Mouse (Mus musculus) hindbrain, embryonic 14.5 days (tissue): ENCODE measurements around the gene Cdx2. TPM values are rescaled to one million over a fixed set of nuclear protein-coding genes. Genes with fewer than 3 reads are reported as not detected.
A peak's percentile ranks its signal among the peaks of the same experiment; 100 is the strongest.

ENCODE experiments used
- ATAC-seq: fragments of 200-750 bp; cut with Nextera tagmentation; 2 replicates; pipeline ENCODE4 v1.8.0; 2017; ENCODE audit warnings: moderate number of reproducible peaks, mild to moderate bottlenecking, moderate TSS enrichment, moderate library complexity; ENCODE audit not compliant: low FRiP score
- DNase-seq: peaks from one replicate; pipeline ENCODE4 v3.0.0-alpha.2; 2015; ENCODE audit warnings: low spot score
- H3K27ac ChIP-seq: fragments of 300-500 bp; sonication (generic); 2 replicates; pipeline ENCODE4 v1.5.1; 2014; ENCODE audit warnings: mild to moderate bottlenecking, moderate library complexity
- H3K27me3 ChIP-seq: fragments of 300-500 bp; sonication (generic); 2 replicates; pipeline ENCODE4 v1.6.1; 2014; ENCODE audit warnings: mild to moderate bottlenecking, low read length, mixed read lengths; ENCODE audit not compliant: control insufficient read depth, insufficient read depth
- H3K36me3 ChIP-seq: fragments of 300-500 bp; sonication (generic); replicated peaks from 2 replicates; pipeline ENCODE4 v1.6.1; 2014; ENCODE audit not compliant: control insufficient read depth, insufficient read depth
- H3K4me1 ChIP-seq: fragments of 300-500 bp; sonication (generic); replicated peaks from 2 replicates; pipeline ENCODE4 v1.6.1; 2014; ENCODE audit warnings: antibody characterized with exemption, low read length, mixed read lengths; ENCODE audit not compliant: control insufficient read depth, insufficient read depth
- H3K4me2 ChIP-seq: fragments of 300-500 bp; sonication (generic); replicated peaks from 2 replicates; pipeline ENCODE4 v1.6.1; 2014; ENCODE audit warnings: mild to moderate bottlenecking, moderate library complexity
- H3K4me3 ChIP-seq: fragments of 300-500 bp; sonication (generic); replicated peaks from 2 replicates; pipeline ENCODE4 v1.5.1; 2014; ENCODE audit warnings: mild to moderate bottlenecking, low read length
- H3K9ac ChIP-seq: fragments of 300-500 bp; sonication (generic); 2 replicates; pipeline ENCODE4 v1.6.1; 2014
- H3K9me3 ChIP-seq: fragments of 300-500 bp; sonication (generic); 2 replicates; pipeline ENCODE4 v1.6.1; 2016; ENCODE audit warnings: low read length; ENCODE audit not compliant: control insufficient read depth
- WGBS: fragments of 180-500 bp; shearing (Covaris S2); extraction: QIAGEN DNeasy Blood & Tissue Kit; methylation state at CpG from one replicate; pipeline ENCODE4 v1.1.7; 2014; 5-methylcytosine and 5-hydroxymethylcytosine counted together
- polyA plus RNA-seq: library from polyadenylated mRNA; unstranded; fragments of >200 nt; fragmentation: Nextera tagmentation; extraction: Ambion mirVana; gene quantifications from 2 replicates; pipeline ENCODE4 v1.2.1, GENCODE M21; 2014

Cdx2 gene
- polyA plus RNA-seq, 1 experiment from 2014 or later, result not detected

DNA sequence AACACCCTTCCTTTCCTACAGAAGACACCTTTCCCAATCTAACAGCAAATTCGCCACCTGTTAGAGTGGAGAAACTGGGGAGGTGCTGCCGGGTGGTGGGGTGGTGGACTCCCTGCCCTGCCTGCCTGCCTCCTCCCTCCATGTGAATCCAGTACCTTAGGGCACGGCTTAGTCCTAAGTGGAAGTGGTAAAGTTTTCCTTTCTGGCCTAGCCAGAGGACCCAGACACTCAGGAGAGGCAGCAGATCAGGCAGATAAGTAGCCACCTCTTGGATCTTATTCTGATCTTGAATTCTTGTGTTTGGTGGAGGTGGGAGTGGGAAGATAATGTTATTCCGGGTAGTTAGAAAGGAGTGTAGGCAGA is 7.1 kb downstream of the Cdx2 start:
- H3K36me3 ChIP-seq, result no peaks in the 10 kb centered on the region
- H3K27ac ChIP-seq, result no peak overlapping the region
- H3K9ac ChIP-seq, result no peak overlapping the region
- ATAC-seq (no peak), DNase-seq (no peak)
- H3K4me2 ChIP-seq, result no peak overlapping the region
- WGBS, result 4% methylated on average over 4 of the region's 4 CpGs
- H3K27me3 ChIP-seq, result peaks cover 97% of the 10 kb centered on the region
- H3K9me3 ChIP-seq, result no peaks in the 10 kb centered on the region
- no peak overlapping the region for H3K4me3 ChIP-seq
- no peaks in the 10 kb centered on the region; the same call in 1 of the 2 replicates for H3K4me1 ChIP-seq

DNA sequence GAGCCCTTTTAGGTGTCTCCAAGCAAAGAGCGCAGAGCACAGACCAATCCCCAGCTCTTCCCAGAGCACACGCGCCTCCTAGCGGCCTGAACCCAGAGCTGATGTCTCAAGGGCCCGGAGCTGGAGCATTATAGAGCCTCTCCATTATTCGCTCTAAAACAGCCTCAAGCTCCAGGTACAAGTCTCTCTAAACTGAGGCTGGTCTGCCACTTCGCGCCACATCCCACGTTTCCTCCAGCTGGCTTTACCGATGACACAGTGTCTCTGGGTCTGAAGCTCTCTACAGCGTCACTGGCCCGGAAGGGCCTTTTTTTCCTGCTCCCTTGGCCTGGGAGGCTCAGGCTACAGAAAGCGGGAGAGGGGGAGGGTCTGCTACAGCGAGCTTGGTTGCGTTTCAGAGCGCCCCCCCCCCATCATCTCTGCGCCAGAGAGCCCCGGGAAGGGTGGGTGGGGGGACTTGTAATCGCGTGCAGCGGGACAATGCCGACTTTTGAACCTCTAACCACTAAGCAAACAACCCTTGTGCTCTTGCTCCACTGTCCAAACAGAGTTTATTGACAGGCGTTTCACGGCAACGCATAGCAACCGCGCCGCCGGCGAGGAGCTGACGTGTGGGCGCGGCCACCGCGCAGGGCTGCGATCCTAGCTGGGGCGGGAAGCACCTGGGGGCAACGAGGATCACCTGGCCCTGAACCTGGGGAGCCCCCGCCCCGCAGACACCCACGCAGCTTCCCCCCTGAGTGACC is 7.6 kb downstream of the Cdx2 start:
- H3K36me3 ChIP-seq, result no peaks in the 10 kb centered on the region
- H3K27ac ChIP-seq, result no peak overlapping the region
- WGBS, result under 1% methylated on average over 41 of the region's 41 CpGs
- no peaks in the 10 kb centered on the region for H3K4me1 ChIP-seq
- H3K4me3 ChIP-seq, result 0 out of 2 replicates have a peak overlapping the region, but pooled peaks have one; percentile 7
- peak overlapping the region; percentile 21 for H3K4me2 ChIP-seq
- DNase-seq (peak; percentile 64), ATAC-seq (no peak)
- peaks cover 97% of the 10 kb centered on the region for H3K27me3 ChIP-seq
- H3K9me3 ChIP-seq, result no peaks in the 10 kb centered on the region
- no peak overlapping the region for H3K9ac ChIP-seq

DNA sequence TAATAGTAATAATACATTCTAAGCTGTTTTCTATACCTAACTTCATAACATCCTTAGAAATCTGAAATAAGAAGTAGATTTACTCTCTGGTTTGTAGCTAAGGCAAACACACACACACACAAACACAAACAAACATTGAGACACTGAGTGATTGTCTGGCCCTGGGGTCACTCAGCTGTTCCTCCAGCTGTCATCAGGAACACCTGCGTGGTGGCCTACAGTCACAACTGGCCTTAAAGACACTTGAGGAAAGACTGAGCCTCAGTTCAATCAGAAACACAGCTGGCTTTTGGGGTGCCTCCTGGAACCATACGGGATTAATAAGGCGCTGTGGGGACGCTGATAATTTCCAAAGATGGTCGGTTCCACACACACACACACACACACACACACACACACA is 9.8 kb downstream of the Cdx2 start:
- Histone ChIP-seq H3K27me3 (peaks cover 97% of the 10 kb centered on the region), H3K4me1 (no peaks in the 10 kb centered on the region), H3K4me3 (no peak overlapping the region), H3K36me3 (no peaks in the 10 kb centered on the region), H3K27ac (no peak overlapping the region), H3K9ac (no peak overlapping the region), H3K9me3 (no peaks in the 10 kb centered on the region), H3K4me2 (no peak overlapping the region)
- DNase-seq, result no peak
- no peak for ATAC-seq
- 66% methylated on average over 5 of the region's 5 CpGs for WGBS

DNA sequence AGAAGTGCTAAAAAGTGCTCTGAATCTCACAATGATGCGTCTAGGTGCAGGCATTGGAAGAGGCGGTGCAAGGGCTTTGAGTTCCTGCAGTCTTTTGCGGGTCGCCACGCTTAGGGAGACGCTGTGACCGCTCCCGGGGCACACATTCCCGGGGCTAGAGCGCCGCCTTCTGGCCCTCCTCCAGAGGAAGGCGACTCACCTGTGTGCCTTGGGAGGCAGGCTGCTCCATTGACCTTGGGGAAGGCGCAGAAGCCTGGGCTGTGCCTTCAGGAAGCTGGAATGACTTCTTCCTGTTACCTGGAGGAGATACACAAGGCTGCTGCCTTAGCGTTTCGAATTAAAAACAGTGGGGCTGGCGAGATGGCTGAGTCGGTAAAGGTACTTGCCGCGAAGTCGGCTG is 12.9 kb downstream of the Cdx2 start:
- Histone ChIP-seq H3K27ac (no peak overlapping the region), H3K27me3 (peaks cover 77% of the 10 kb centered on the region), H3K4me2 (no peak overlapping the region), H3K4me1 (no peaks in the 10 kb centered on the region), H3K4me3 (no peak overlapping the region), H3K9ac (no peak overlapping the region), H3K36me3 (no peaks in the 10 kb centered on the region), H3K9me3 (no peaks in the 10 kb centered on the region)
- no peak for DNase-seq
- 10% methylated on average over 20 of the region's 20 CpGs for WGBS
- no peak for ATAC-seq

DNA sequence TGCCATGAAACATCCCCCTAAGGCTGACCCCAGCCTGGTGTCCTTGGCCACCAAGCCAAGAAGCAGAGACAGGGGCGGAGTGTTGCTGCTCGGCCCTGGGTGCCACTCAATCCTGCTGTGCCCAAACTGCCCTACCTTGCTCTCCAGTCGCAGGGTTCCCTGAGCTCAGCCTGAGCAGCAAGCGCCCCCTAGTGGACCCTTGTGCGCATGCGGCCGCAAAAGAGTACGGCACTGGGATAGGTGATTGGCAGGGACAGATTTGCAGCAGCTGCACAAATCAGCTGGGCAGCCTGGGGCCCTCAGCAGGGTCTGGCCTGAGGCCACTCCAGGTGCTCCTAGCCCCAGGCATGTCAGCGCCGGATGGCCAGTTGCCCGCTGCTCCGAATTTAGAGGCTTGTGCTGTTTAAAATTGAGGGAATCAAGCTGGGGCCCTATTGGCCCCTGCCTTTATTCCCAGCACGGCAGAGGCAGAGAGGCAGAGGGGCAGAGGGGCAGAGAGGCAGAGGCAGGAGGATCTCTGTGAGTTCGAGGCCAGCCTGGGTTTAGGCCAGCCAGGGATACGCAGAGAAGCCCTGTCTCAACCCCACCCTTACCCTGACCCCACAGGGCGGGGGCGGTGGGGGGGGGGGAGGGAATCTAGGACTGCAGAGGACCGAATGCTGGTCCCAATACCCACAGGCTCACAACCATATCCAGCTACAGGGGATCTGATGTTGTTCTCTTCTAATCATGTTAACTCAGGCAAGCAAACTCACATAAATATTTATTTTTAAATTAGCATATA is 13.8 kb downstream of the Cdx2 start:
- Histone ChIP-seq H3K36me3 (no peaks in the 10 kb centered on the region), H3K4me2 (no peak overlapping the region), H3K9ac (no peak overlapping the region), H3K9me3 (no peaks in the 10 kb centered on the region), H3K27ac (no peak overlapping the region), H3K27me3 (peaks cover 69% of the 10 kb centered on the region), H3K4me3 (no peak overlapping the region), H3K4me1 (no peaks in the 10 kb centered on the region)
- peak; percentile 73; the same call in 1 of the 2 replicates for ATAC-seq
- 17% methylated on average over 18 of the region's 18 CpGs for WGBS
- DNase-seq, result peak; percentile 87

DNA sequence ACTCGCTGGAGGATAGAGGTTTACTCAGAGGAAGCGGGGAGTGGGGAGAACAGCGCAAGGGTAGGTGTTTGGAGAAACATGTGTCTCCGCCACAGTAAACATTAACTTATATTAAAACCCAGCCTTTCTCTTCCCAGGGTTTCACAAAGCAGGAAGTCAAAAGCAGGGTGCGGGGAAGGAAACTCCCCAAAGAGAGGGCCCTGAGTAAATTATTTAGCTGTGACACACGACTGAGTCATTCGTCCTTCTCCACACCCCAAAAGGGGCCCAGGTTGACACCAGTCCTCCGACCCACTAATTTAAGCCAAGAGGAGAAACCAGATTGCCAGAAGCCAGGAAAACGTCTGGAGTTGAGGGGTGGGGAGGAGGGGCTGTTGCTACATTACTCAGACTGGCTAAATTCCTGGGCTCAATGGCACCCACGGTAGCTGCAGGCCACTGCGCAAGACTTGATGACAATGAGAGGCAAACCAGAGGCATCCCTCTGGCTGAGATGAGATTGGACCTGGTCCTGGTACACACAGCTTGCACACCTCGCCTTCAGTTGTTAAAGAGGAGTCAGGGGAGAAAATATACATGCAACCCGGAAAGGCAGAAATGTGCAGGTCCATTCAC is 14.5 kb downstream of the Cdx2 start:
- H3K9me3 ChIP-seq, result no peaks in the 10 kb centered on the region
- H3K9ac ChIP-seq, result no peak overlapping the region
- H3K27me3 ChIP-seq, result peaks cover 62% of the 10 kb centered on the region
- no peak for DNase-seq
- no peaks in the 10 kb centered on the region for H3K36me3 ChIP-seq
- no peak overlapping the region for H3K4me2 ChIP-seq
- H3K4me1 ChIP-seq, result no peaks in the 10 kb centered on the region
- no peak overlapping the region for H3K27ac ChIP-seq
- ATAC-seq, result no peak
- no peak overlapping the region for H3K4me3 ChIP-seq
- 49% methylated on average over 13 of the region's 13 CpGs for WGBS

DNA sequence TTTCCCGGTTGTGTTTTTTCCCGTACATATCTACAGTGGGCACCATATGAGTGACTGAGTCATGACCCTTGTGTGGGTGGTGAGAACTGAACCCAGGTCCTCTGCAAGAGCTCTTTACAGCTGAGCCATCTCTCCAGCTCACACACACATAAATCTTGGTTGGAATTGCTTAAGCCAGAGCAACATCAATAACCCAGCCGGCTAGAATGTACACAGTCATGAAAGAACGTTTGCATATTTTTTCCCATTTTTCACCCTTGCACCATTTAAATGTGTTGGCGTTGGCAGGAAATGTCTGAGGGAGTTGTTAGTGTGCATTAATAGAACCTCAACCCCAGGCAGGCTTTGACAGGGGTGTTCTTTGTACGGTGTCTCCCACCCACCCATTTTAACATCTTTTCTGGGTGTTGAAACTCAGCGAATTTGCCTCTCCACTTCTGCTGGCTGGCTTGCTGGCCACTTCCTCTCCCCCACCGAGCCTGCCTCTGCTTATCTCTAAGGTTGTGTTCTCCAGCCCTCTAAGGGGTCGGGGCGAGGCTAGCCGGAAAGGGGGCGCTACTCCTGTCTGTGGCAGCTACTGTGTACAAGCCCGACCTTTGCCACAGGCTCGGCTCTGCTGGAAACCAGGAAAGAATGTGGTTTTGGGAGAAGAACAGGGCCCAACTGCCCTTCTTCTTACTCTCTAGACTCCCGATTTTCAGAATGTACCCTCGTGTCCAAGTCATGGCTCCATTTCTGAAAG is 15.1 kb downstream of the Cdx2 start:
- Histone ChIP-seq H3K9me3 (no peaks in the 10 kb centered on the region), H3K4me2 (no peak overlapping the region), H3K36me3 (no peaks in the 10 kb centered on the region), H3K27me3 (peaks cover 55% of the 10 kb centered on the region), H3K4me3 (no peak overlapping the region), H3K4me1 (no peaks in the 10 kb centered on the region), H3K9ac (no peak overlapping the region), H3K27ac (no peak overlapping the region)
- DNase-seq (no peak), ATAC-seq (no peak)
- 38% methylated on average over 16 of the region's 16 CpGs for WGBS

DNA sequence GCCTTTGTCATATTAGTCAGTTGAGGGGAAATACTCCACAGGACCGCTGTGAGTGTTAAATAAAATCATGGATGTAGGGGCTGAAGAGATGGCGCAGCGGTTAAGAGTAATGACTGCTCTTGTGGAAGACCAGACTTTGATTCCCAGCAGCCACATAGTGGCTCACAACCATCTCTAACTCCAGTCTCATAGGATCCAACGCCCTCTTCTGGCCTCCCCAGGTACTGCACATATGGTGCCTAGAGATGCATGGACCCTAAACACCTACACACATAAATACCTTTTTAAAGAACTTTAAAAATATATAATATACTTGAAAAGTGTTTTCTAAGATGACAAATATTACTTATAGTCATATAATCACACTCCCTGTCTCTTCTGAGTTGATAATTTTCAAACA is 22.7 kb downstream of the Cdx2 start:
- Histone ChIP-seq H3K27me3 (peaks cover 40% of the 10 kb centered on the region), H3K36me3 (no peaks in the 10 kb centered on the region), H3K9me3 (no peaks in the 10 kb centered on the region), H3K4me2 (no peak overlapping the region), H3K27ac (no peak overlapping the region), H3K4me3 (no peak overlapping the region), H3K9ac (no peak overlapping the region), H3K4me1 (no peaks in the 10 kb centered on the region)
- WGBS, result 72% methylated on average over 4 of the region's 4 CpGs
- DNase-seq (no peak), ATAC-seq (no peak)

DNA sequence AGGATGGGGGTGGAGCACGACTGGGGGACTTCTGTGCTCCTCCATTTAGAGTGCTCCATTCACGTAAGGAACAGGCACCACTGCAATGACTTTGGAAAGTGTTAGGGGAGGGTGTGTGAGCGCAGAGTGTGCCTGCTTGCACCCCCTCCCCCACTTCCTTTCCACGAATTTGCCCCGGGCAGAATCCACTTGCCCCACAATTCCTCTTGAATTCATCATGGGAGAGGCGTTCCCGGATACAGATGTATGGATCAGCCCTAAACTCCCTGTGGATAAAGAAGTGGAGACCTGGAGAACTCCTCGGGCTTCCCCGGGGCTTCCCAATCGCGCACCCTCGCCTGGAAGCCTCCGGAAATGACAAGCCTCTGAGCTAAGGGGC is 29.5 kb downstream of the Cdx2 start:
- DNase-seq, result no peak
- H3K27me3 ChIP-seq, result peaks cover 96% of the 10 kb centered on the region
- WGBS, result 0% methylated on average over 13 of the region's 13 CpGs

More for the DNA sequence above, 29.5 kb downstream of the Cdx2 start:
- H3K4me1 ChIP-seq, result no peaks in the 10 kb centered on the region
- H3K9me3 ChIP-seq, result peaks cover 6% of the 10 kb centered on the region; the same call in 1 of the 2 replicates
- H3K4me3 ChIP-seq, result no peak overlapping the region
- no peaks in the 10 kb centered on the region for H3K36me3 ChIP-seq
- no peak for ATAC-seq
- no peak overlapping the region for H3K9ac ChIP-seq
- no peak overlapping the region for H3K4me2 ChIP-seq
- no peak overlapping the region for H3K27ac ChIP-seq
